Mouse (Mus musculus) brain, embryonic 14.5 days (tissue): Measurements from ENCODE around the gene Crygs.

ENCODE experiments used
- CTCF ChIP-seq: fragments of 200-500 bp; IDR thresholded peaks from 2 replicates; pipeline ENCODE4 v1.5.1; 2012; ENCODE audit warnings: inconsistent platforms, mild to moderate bottlenecking, moderate library complexity, borderline replicate concordance; ENCODE audit not compliant: insufficient read depth, insufficient read length; ENCODE audit errors: extremely low read depth
- POLR2A ChIP-seq: fragments of 200-500 bp; IDR thresholded peaks from 2 replicates; pipeline ENCODE4 v1.6.1; 2012; ENCODE audit warnings: mild to moderate bottlenecking, inconsistent platforms, borderline replicate concordance; ENCODE audit not compliant: poor library complexity, insufficient read depth, insufficient read length, severe bottlenecking; ENCODE audit errors: extremely low read depth

DNA sequence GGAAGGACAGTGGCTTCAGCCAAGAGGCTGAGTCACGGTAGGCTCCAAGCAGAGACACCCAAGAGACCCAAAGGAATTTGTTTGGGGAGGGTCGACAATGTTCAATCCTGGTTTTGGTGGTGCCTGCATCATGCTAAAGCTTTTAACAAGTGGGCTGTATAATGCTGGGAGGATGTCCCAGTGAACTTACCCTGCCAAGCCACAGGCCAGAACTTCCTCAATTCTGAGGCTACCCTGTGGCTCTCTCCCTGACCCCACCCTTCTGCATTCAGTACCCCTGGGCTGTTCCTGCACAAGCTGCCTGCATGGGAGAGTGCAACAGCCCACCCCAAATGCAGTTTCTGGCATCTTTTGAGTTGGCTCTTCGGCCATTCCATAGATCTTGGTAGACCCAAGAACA, 12.9 kb downstream of the Crygs start:
- TF ChIP-seq CTCF (no peak), POLR2A (no peak)
